Mouse (Mus musculus): ENCODE results near the gene Ank3. TPM values are rescaled to one million over a fixed set of nuclear protein-coding genes. Genes with fewer than 3 reads are reported as not detected.

The Ank3 gene
- total and polyA plus RNA-seq, 3 experiments, result 3.2 to 6.7 TPM; not detected in 1

DNA sequence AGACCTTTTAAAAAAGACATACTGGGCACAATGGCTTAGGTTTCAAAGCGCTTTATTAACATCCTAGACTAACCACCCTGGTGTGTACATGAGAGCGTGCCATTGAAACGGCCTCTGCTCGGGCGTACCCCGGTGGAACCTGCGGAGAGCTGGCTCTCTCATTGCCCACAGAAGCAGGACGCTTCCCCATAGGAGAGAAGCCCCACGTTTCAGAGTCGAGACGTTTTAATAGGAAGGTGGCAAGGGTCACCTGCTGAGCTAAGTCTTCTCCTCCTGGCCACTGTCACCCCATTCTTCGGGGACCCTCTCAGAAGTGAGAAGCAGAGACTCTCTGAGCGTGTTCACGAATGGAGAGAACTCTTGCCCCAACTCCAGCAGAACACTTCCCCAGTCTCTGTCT lies 526.3 kb downstream of the Ank3 start:
- no peak overlapping the region for H3K27ac ChIP-seq (ENCODE audit: control insufficient read depth, low read depth, low read length)
- TF ChIP-seq SIN3A (IDR thresholded peaks at IDR 0.05; ENCODE audit: low read length) (no peak; the same call in 1 of the 2 replicates), ETS1 (IDR thresholded peaks at IDR 0.05; ENCODE audit: low read depth, low read length) (0 out of 2 replicates have a peak, but pooled peaks have one; percentile 1)
- H3K9ac ChIP-seq (ENCODE audit: control insufficient read depth, low read depth, low read length, poor library complexity, severe bottlenecking), result peak overlapping the region; percentile 77
- DNase-seq (ENCODE audit: low read depth, low spot score), result peak; percentile 56
- peaks cover 2 to 9% of the 10 kb centered on the region in 2 experiments; a peak in 3 of 4 replicates for H3K27me3 ChIP-seq (ENCODE audit: control insufficient read depth in 1 of 2, insufficient read depth in 2 of 2, low read length in 2 of 2)
- no peaks in the 10 kb centered on the region for H3K79me2 ChIP-seq (ENCODE audit: control insufficient read depth, insufficient read depth, low read length, poor library complexity)
- H3K4me3 ChIP-seq (ENCODE audit: control insufficient read depth in 1 of 2, insufficient read depth in 1 of 2, low read depth in 2 of 2, low read length in 2 of 2), result peak overlapping the region; percentile 76 to 91
- peaks cover 0 to 2% of the 10 kb centered on the region in 2 experiments; a peak in 2 of 4 replicates for H3K4me1 ChIP-seq (ENCODE audit: control insufficient read depth in 1 of 2, insufficient read depth in 2 of 2, low read length in 2 of 2)
- no peaks in the 10 kb centered on the region; a peak in 1 of 4 replicates for H3K36me3 ChIP-seq (ENCODE audit: control insufficient read depth in 1 of 2, insufficient read depth in 2 of 2, low read length in 2 of 2)
- no peaks in the 10 kb centered on the region for H3K9me3 ChIP-seq (replicated peaks; ENCODE audit: insufficient read depth, low read length)

DNA sequence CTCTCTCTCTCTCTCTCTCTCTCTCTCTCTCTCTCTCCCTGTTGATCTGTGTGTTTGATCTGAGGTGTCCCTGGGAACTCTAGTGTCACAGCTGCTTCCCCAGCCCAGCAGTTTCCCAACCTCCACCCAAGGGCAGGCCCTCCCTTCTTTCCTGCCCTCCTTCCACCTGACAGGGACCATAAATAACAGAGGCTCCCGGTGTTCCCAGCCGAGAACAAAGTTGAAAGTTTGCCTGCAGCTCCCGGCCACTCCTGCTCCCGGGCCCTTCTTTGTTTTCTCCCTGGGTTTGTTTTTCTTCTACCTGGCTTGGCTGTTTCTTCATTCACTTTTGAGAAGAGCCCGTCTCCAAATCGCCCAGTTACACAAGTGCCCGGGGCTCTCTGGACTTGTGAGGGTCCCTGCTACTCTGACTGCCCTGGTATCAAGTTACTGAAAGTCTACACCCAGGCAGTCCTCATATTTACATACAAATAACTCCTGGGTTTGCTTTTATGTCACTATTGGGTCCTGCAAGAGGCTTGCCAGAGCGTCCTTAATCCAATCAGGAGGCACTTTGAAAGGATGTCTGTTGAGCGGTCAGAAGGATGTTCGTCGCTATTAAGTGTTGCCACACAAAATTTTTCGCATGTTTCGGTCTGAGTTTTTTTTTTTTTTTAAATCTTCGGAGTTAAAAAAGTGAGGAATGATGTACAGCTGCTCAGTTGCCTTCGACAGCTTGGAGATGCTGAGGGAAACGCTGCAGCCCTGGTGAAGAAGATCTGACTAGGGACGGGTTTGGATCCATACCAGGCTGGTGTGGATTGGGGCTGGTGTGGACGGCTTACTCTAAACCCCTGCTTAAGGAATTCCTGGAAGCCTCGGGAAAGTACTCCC lies 526.9 kb downstream of the Ank3 start:
- H3K36me3 ChIP-seq (ENCODE audit: control insufficient read depth in 1 of 2, insufficient read depth in 2 of 2, low read length in 2 of 2), result no peaks in the 10 kb centered on the region; a peak in 1 of 4 replicates
- no peak overlapping the region for H3K27ac ChIP-seq (ENCODE audit: control insufficient read depth, low read depth, low read length)
- peaks cover 2 to 11% of the 10 kb centered on the region in 2 experiments; a peak in 3 of 4 replicates for H3K27me3 ChIP-seq (ENCODE audit: control insufficient read depth in 1 of 2, insufficient read depth in 2 of 2, low read length in 2 of 2)
- peak; percentile 44 for DNase-seq (ENCODE audit: low read depth, low spot score)
- no peaks in the 10 kb centered on the region for H3K9me3 ChIP-seq (replicated peaks; ENCODE audit: insufficient read depth, low read length)
- H3K4me3 ChIP-seq (ENCODE audit: control insufficient read depth in 1 of 2, insufficient read depth in 1 of 2, low read depth in 2 of 2, low read length in 2 of 2), result peak overlapping the region; percentile 76 to 91
- H3K79me2 ChIP-seq (ENCODE audit: control insufficient read depth, insufficient read depth, low read length, poor library complexity), result no peaks in the 10 kb centered on the region
- TF ChIP-seq USF2 (IDR thresholded peaks at IDR 0.05; ENCODE audit: borderline replicate concordance in 1 of 2, insufficient read depth in 1 of 2, low read depth in 1 of 2, low read length in 2 of 2) (no peak), HCFC1 (IDR thresholded peaks at IDR 0.05; ENCODE audit: low read depth, low read length) (0 out of 2 replicates have a peak, but pooled peaks have one; percentile 13), JUND (IDR thresholded peaks at IDR 0.05; ENCODE audit: low read depth, low read length) (0 out of 2 replicates have a peak, but pooled peaks have one; percentile 68), ZNF384 (IDR thresholded peaks at IDR 0.05; ENCODE audit: low read depth, low read length) (0 out of 2 replicates have a peak, but pooled peaks have one; percentile 3)
- H3K9ac ChIP-seq (ENCODE audit: control insufficient read depth, low read depth, low read length, poor library complexity, severe bottlenecking), result peak overlapping the region; percentile 77
- H3K4me1 ChIP-seq (ENCODE audit: control insufficient read depth in 1 of 2, insufficient read depth in 2 of 2, low read length in 2 of 2), result peaks cover 0 to 2% of the 10 kb centered on the region in 2 experiments; a peak in 2 of 4 replicates

DNA sequence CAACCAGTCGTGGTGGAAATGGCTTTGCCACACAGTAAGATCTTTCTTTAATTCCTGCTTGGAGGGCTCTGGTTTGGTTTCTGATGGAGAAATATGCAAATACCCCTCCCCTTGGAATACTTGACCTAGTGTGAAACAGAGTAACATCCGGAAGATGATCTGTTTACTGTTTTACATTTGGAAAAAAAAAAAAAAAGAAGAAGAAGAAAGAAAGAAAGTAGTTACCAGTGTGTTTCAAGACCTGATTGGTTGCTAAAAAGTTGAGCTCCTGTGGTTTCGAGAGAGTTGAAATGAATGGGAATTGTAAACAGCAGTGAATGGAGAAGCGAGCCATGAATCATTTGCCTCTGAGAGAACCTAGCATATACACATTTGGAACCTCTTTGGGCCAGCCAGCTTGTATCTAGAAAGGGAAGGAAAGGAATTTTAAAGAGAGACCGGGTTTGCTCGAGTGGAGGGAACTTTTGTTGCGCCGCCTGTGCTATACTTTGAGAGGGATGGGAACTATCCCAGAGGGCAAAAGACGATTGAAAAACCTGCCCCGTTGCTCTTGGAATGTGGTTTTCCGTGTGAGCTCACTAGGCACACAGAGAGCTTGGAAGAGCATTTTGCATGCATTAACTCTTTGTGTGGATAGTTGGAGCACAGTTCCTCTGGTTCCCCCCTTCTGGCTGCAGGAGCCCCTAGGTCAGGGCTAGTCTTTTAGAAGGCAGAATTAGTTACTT lies 527.7 kb downstream of the Ank3 start:
- no peak for DNase-seq (ENCODE audit: low read depth, low spot score)
- Histone ChIP-seq H3K27me3 (ENCODE audit: control insufficient read depth in 1 of 2, insufficient read depth in 2 of 2, low read length in 2 of 2) (peaks cover 6 to 11% of the 10 kb centered on the region in 2 experiments; a peak in 3 of 4 replicates), H3K9me3 (replicated peaks; ENCODE audit: insufficient read depth, low read length) (no peaks in the 10 kb centered on the region), H3K79me2 (ENCODE audit: control insufficient read depth, insufficient read depth, low read length, poor library complexity) (no peaks in the 10 kb centered on the region), H3K27ac (ENCODE audit: control insufficient read depth, low read depth, low read length) (no peak overlapping the region), H3K36me3 (ENCODE audit: control insufficient read depth in 1 of 2, insufficient read depth in 2 of 2, low read length in 2 of 2) (no peaks in the 10 kb centered on the region; a peak in 1 of 4 replicates), H3K4me3 (ENCODE audit: control insufficient read depth in 1 of 2, insufficient read depth in 1 of 2, low read depth in 2 of 2, low read length in 2 of 2) (peak overlapping the region in 1 of 2 experiments; percentile 76; a peak in 1 of 4 replicates), H3K4me1 (ENCODE audit: control insufficient read depth in 1 of 2, insufficient read depth in 2 of 2, low read length in 2 of 2) (peaks cover 0 to 2% of the 10 kb centered on the region in 2 experiments; a peak in 2 of 4 replicates), H3K9ac (ENCODE audit: control insufficient read depth, low read depth, low read length, poor library complexity, severe bottlenecking) (no peak overlapping the region)
- no peak for TF ChIP-seq MAFK (IDR thresholded peaks at IDR 0.05; ENCODE audit: borderline replicate concordance, low read depth, low read length)
- TF ChIP-seq USF2 (IDR thresholded peaks at IDR 0.05; ENCODE audit: borderline replicate concordance in 1 of 2, insufficient read depth in 1 of 2, low read depth in 1 of 2, low read length in 2 of 2), result no peak
- TF ChIP-seq NELFE (IDR thresholded peaks at IDR 0.05; ENCODE audit: low read depth, low read length), result no peak
- no peak for TF ChIP-seq TAL1 (IDR thresholded peaks at IDR 0.05; ENCODE audit: low read length)
- TF ChIP-seq MXI1 (IDR thresholded peaks at IDR 0.05; ENCODE audit: low read depth, low read length), result no peak
- no peak for TF ChIP-seq POLR2A (IDR thresholded peaks at IDR 0.05; ENCODE audit: control insufficient read depth in 1 of 2, insufficient read depth in 1 of 2, low read depth in 1 of 2, low read length in 2 of 2, poor library complexity in 1 of 2)
- TF ChIP-seq POLR2AphosphoS5 (IDR thresholded peaks at IDR 0.05; ENCODE audit: borderline replicate concordance, low read depth, low read length), result no peak
- TF ChIP-seq TCF12 (IDR thresholded peaks at IDR 0.05; ENCODE audit: low read depth, low read length), result no peak

Data from MEL (cell line).